Mouse (Mus musculus) embryonic facial prominence, embryonic 11.5 days (tissue): ENCODE data around the gene Mfsd10. TPM values are rescaled to one million over a fixed set of nuclear protein-coding genes. Genes with fewer than 3 reads are reported as not detected.

Experiments
- polyA plus RNA-seq: library from polyadenylated mRNA; unstranded; fragments of >200 nt; fragmentation: Nextera tagmentation; extraction: Ambion mirVana; gene quantifications from 2 replicates; pipeline ENCODE4 v1.2.1, GENCODE M21; 2014

Gene Mfsd10
- polyA plus RNA-seq, 1 experiment from 2014 or later, result 77.4 TPM

Other genes with a start within 250 kb of the Mfsd10 start
- gene Tnip2, start 123.2 kb downstream of the Mfsd10 start, polyA plus RNA-seq, result 3.4 and 6.4 TPM in 2 replicates
- 7.4 and 10.4 TPM in 2 replicates for gene Sh3bp2, start 111.4 kb downstream of the Mfsd10 start, polyA plus RNA-seq
- 145 and 160 TPM in 2 replicates for gene Add1, start 63.5 kb downstream of the Mfsd10 start, polyA plus RNA-seq
- gene Nop14, start 22.9 kb upstream of the Mfsd10 start, polyA plus RNA-seq, result 35.0 and 40.8 TPM in 2 replicates
- gene Grk4, start 23.2 kb upstream of the Mfsd10 start, polyA plus RNA-seq, result 1.4 and 3.0 TPM in 2 replicates
- 11.3 and 11.4 TPM in 2 replicates for gene Htt, start 124.5 kb upstream of the Mfsd10 start, polyA plus RNA-seq